Mouse (Mus musculus) hindbrain, embryonic 11.5 days (tissue): ENCODE results near the gene Jmjd1c. TPM values are rescaled to one million over a fixed set of nuclear protein-coding genes. Genes with fewer than 3 reads are reported as not detected.

ENCODE experiments used
- ATAC-seq: fragments of 200-750 bp; cut with Nextera tagmentation; 2 replicates; pipeline ENCODE4 v1.8.0; 2017; ENCODE audit warnings: mild to moderate bottlenecking, moderate TSS enrichment, moderate library complexity; ENCODE audit not compliant: low FRiP score
- DNase-seq: peaks from one replicate; pipeline ENCODE4 v3.0.0-alpha.2; 2015; ENCODE audit warnings: low spot score
- H3K27ac ChIP-seq: fragments of 300-500 bp; sonication (generic); 2 replicates; pipeline ENCODE4 v1.5.1; 2014; ENCODE audit warnings: mild to moderate bottlenecking, low read depth, low read length
- H3K27me3 ChIP-seq: fragments of 300-500 bp; sonication (generic); 2 replicates; pipeline ENCODE4 v1.6.1; 2014; ENCODE audit warnings: mild to moderate bottlenecking, low read length, moderate library complexity, mixed read lengths; ENCODE audit not compliant: control insufficient read depth, insufficient read depth
- H3K36me3 ChIP-seq: fragments of 300-500 bp; sonication (generic); 2 replicates; pipeline ENCODE4 v1.6.1; 2014; ENCODE audit warnings: mild to moderate bottlenecking, low read length, moderate library complexity, mixed read lengths; ENCODE audit not compliant: control insufficient read depth, insufficient read depth
- H3K4me1 ChIP-seq: fragments of 300-500 bp; sonication (generic); replicated peaks from 2 replicates; pipeline ENCODE4 v1.6.1; 2014; ENCODE audit warnings: low read length, mixed read lengths; ENCODE audit not compliant: control insufficient read depth, insufficient read depth
- H3K4me2 ChIP-seq: fragments of 300-500 bp; sonication (generic); replicated peaks from 2 replicates; pipeline ENCODE4 v1.6.1; 2014; ENCODE audit warnings: mild to moderate bottlenecking, low read depth, low read length
- H3K4me3 ChIP-seq: fragments of 300-500 bp; sonication (generic); 2 replicates; pipeline ENCODE4 v1.5.1; 2014; ENCODE audit warnings: low read depth, low read length
- H3K9ac ChIP-seq: fragments of 300-500 bp; sonication (generic); 2 replicates; pipeline ENCODE4 v1.6.1; 2014; ENCODE audit warnings: low read depth, low read length
- H3K9me3 ChIP-seq: fragments of 300-500 bp; sonication (generic); 2 replicates; pipeline ENCODE4 v1.6.1; 2016; ENCODE audit warnings: low read length; ENCODE audit not compliant: control insufficient read depth
- WGBS: fragments of 180-500 bp; shearing (Covaris S2); extraction: QIAGEN DNeasy Blood & Tissue Kit; methylation state at CpG from one replicate; pipeline ENCODE4 v1.1.7; 2014; 5-methylcytosine and 5-hydroxymethylcytosine counted together
- polyA plus RNA-seq: library from polyadenylated mRNA; unstranded; fragments of >200 nt; fragmentation: Nextera tagmentation; extraction: Ambion mirVana; gene quantifications from 2 replicates; pipeline ENCODE4 v1.2.1, GENCODE M21; 2014

The Jmjd1c gene
- polyA plus RNA-seq, 1 experiment from 2014 or later = 63.8 TPM

DNA sequence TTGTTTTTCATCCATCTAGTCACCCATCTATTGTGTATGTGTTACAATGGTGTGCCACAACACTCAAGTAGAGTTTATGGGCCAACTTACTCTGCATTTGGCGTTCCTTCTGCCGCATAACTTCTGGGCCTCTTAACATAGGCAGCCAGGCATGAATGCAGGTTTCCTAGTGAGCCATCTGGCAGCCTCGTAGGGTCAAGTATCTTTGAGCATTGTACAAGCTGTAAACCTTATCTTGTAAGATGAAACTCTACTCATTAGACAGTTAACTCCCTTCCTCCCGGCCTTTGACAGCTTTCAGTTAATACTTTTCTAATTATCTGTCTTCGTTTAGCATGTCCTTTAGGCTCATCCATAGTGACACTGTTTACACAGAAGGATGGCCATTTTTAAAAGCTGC is 125.4 kb downstream of the Jmjd1c start:
- H3K4me2 ChIP-seq = no peak overlapping the region
- no peak overlapping the region for H3K4me3 ChIP-seq
- H3K36me3 ChIP-seq = 0 out of 2 replicates have a peak, but pooled peaks cover 3% of the 10 kb centered on the region
- no peak overlapping the region for H3K27ac ChIP-seq
- ATAC-seq (no peak), DNase-seq (no peak)
- WGBS = 69% methylated on average over 5 of the region's 5 CpGs
- no peaks in the 10 kb centered on the region for H3K9me3 ChIP-seq
- H3K9ac ChIP-seq = no peak overlapping the region
- no peaks in the 10 kb centered on the region for H3K4me1 ChIP-seq
- H3K27me3 ChIP-seq = no peaks in the 10 kb centered on the region

DNA sequence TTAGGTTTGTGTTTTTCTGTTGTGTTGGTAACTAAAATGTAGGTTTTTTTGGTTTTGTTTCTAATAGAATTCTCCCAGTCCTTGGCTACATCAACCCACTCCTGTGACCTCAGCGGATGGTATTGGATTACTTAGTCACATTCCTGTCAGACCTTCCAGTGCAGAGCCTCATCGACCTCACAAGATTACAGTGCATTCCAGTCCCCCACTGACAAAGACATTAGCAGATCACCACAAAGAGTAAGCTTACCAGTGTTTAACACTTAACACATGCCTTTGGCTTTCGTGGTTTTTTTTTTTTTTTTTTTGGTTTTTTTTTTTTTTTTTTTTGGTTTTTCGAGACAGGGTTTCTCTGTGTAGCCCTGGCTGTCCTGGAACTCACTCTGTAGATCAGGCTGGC is 128.0 kb downstream of the Jmjd1c start:
- Histone ChIP-seq H3K27ac (no peak overlapping the region), H3K4me1 (no peaks in the 10 kb centered on the region), H3K36me3 (0 out of 2 replicates have a peak, but pooled peaks cover 3% of the 10 kb centered on the region), H3K4me3 (no peak overlapping the region), H3K4me2 (no peak overlapping the region), H3K27me3 (no peaks in the 10 kb centered on the region), H3K9me3 (no peaks in the 10 kb centered on the region), H3K9ac (no peak overlapping the region)
- DNase-seq (no peak), ATAC-seq (no peak)
- 77% methylated on average over 3 of the region's 4 CpGs for WGBS

DNA sequence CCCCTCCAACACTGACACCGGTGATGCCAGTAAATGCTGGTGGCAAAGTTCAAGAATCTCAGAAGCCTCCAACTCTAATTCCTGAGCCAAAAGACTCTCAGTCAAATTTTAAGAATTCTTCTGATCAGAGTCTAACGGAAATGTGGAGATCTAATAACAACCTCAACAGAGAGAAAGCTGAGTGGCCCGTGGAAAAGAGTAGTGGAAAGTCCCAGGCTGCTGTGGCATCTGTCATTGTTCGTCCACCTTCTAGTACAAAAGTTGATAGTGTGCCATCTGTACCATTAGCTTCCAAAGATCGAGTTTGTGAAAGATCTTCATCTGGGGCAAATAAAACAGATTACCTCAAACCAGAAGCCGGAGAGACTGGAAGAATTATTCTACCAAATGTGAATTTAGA is 129.6 kb downstream of the Jmjd1c start:
- Histone ChIP-seq H3K4me1 (no peaks in the 10 kb centered on the region), H3K4me3 (no peak overlapping the region), H3K27ac (no peak overlapping the region), H3K9me3 (no peaks in the 10 kb centered on the region), H3K4me2 (no peak overlapping the region), H3K27me3 (no peaks in the 10 kb centered on the region), H3K36me3 (no peaks in the 10 kb centered on the region), H3K9ac (no peak overlapping the region)
- ATAC-seq = no peak
- 92% methylated on average over 6 of the region's 6 CpGs for WGBS
- DNase-seq = no peak

DNA sequence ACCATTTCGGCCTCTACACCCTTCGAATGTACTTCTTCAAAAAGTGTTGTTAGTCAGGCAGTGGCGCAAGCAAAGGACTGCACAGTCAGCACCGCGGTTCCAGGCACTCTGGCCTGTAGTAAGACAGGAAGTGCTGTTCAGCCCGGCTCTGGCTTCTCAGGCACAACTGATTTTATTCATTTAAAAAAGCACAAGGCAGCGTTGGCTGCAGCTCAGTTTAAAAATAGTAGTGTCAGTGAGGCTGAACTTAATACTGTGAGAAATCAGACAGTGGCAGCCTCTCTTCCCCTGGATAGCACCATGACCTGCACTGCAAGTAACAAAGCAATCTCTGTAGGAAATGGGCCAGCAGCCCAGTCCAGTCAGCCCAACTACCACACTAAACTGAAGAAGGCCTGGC is 130.2 kb downstream of the Jmjd1c start:
- Histone ChIP-seq H3K27ac (no peak overlapping the region), H3K9me3 (no peaks in the 10 kb centered on the region), H3K4me3 (no peak overlapping the region), H3K4me1 (no peaks in the 10 kb centered on the region), H3K4me2 (no peak overlapping the region), H3K27me3 (no peaks in the 10 kb centered on the region), H3K9ac (no peak overlapping the region), H3K36me3 (no peaks in the 10 kb centered on the region)
- no peak for ATAC-seq
- WGBS = 94% methylated on average over 7 of the region's 7 CpGs
- no peak for DNase-seq

DNA sequence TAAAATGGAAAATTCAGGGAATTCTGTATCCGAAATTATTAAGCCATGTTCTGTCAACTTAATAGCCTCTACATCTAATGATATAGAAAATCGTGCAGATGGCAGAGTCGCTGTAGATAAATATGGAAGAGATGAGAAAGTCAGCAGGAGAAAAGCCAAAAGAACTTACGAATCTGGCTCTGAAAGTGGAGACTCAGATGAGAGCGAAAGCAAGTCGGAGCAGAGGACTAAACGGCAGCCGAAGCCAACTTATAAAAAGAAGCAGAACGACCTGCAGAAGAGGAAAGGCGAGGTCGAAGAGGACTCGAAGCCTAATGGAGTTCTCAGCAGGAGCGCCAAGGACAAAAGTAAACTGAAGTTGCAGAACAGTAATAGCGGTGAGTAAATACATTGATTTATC is 130.6 kb downstream of the Jmjd1c start:
- H3K27me3 ChIP-seq = no peaks in the 10 kb centered on the region
- ATAC-seq (no peak), DNase-seq (no peak)
- H3K36me3 ChIP-seq = no peaks in the 10 kb centered on the region
- 94% methylated on average over 14 of the region's 14 CpGs for WGBS
- H3K9me3 ChIP-seq = no peaks in the 10 kb centered on the region
- no peak overlapping the region for H3K4me3 ChIP-seq
- no peak overlapping the region for H3K9ac ChIP-seq
- H3K27ac ChIP-seq = no peak overlapping the region
- H3K4me2 ChIP-seq = no peak overlapping the region
- no peaks in the 10 kb centered on the region for H3K4me1 ChIP-seq

DNA sequence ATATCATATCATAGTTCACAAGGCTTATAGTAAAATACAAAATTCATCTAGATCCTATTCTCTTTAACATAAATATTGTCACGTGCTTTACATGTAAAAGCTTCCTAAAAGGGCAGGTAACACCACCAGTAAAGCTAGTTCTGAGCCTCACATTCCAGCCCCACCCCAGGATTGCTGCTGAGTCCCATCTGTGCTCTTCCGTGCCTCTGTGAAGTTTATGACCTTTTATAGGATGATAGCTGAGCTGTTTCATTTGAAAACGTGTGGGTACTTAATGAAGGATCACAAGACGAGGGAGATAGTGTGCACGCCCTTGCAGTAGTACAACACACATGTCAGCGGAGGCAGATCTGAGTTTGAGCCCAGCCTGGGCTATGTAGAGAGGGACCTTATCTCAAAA is 134.5 kb downstream of the Jmjd1c start:
- H3K9ac ChIP-seq = no peak overlapping the region
- DNase-seq = no peak
- no peak overlapping the region for H3K4me2 ChIP-seq
- H3K36me3 ChIP-seq = 0 out of 2 replicates have a peak, but pooled peaks cover 2% of the 10 kb centered on the region
- H3K27ac ChIP-seq = no peak overlapping the region
- H3K27me3 ChIP-seq = no peaks in the 10 kb centered on the region
- H3K9me3 ChIP-seq = no peaks in the 10 kb centered on the region
- 85% methylated on average over 6 of the region's 6 CpGs for WGBS
- H3K4me1 ChIP-seq = no peaks in the 10 kb centered on the region
- no peak for ATAC-seq
- no peak overlapping the region for H3K4me3 ChIP-seq

DNA sequence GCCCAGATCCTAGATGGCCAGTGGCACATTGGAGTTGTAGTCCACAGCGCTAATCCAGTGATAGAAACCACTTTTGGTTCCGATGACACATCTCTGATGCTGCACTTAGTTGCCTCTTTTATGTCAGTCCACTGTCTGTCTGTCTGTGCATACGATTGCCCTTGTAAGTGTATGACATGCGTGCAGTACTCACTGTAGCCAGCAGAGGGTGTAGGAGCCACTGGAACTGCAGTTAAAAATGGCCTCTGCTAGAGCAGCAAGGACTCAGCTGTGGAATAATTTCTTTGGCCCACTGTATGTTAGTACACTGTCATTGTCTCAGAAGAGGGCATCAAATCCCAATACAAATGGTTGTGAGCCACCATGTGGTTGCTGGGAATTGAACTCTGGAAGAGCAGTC is 151.2 kb downstream of the Jmjd1c start:
- H3K27ac ChIP-seq = no peak overlapping the region
- ATAC-seq = no peak
- H3K4me1 ChIP-seq = no peaks in the 10 kb centered on the region
- no peak overlapping the region for H3K9ac ChIP-seq
- DNase-seq = peak; percentile 65
- H3K9me3 ChIP-seq = no peaks in the 10 kb centered on the region
- no peaks in the 10 kb centered on the region for H3K27me3 ChIP-seq
- no peak overlapping the region for H3K4me3 ChIP-seq
- H3K36me3 ChIP-seq = peaks cover 9% of the 10 kb centered on the region; the same call in 1 of the 2 replicates
- 95% methylated on average over 4 of the region's 4 CpGs for WGBS
- no peak overlapping the region for H3K4me2 ChIP-seq

DNA sequence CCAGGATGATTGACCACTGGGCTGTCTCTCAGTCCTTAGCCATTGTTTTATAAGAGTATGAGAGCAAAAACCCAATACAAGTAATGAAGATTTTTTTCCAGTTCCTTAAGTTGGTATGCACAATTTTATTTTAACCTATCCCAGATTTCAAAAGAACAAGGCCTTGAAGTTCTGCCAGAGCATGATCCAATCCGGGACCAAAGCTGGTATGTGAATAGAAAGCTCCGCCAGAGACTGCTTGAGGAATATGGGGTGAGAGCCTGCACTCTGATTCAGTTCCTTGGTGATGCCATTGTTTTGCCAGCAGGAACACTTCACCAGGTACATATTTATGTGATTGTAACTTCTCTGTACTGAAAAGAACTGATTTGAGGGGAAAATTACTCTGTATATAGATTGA is 153.6 kb downstream of the Jmjd1c start:
- Histone ChIP-seq H3K9ac (no peak overlapping the region), H3K36me3 (peaks cover 3% of the 10 kb centered on the region; the same call in 1 of the 2 replicates), H3K27me3 (no peaks in the 10 kb centered on the region), H3K4me2 (no peak overlapping the region), H3K4me3 (no peak overlapping the region), H3K9me3 (no peaks in the 10 kb centered on the region), H3K27ac (no peak overlapping the region), H3K4me1 (no peaks in the 10 kb centered on the region)
- DNase-seq (no peak), ATAC-seq (no peak)
- 97% methylated on average over 2 of the region's 2 CpGs for WGBS

DNA sequence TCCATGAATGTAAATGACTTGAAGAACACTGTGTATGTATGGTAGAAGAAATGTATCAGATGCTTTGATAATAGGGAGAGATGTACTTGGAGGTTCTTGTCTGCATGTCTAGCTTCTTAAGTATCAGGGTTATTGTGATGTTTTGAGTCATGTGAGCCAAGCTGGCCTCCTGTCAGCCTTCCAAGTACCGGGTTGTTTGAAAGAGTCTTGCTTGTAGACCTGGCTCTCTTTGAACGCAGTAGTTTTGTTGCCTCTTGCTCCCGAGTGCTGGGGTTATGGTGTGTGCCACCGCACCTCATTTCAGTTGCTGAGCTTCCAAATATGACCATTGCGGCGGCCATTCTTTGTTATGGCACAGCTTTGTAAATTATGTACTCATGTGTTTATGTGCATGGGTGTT is 154.9 kb downstream of the Jmjd1c start:
- H3K9ac ChIP-seq = no peak overlapping the region
- peaks cover 3% of the 10 kb centered on the region; the same call in 1 of the 2 replicates for H3K36me3 ChIP-seq
- 95% methylated on average over 6 of the region's 6 CpGs for WGBS
- no peak overlapping the region for H3K27ac ChIP-seq
- H3K27me3 ChIP-seq = no peaks in the 10 kb centered on the region
- H3K4me2 ChIP-seq = no peak overlapping the region
- DNase-seq = no peak
- H3K4me3 ChIP-seq = no peak overlapping the region
- H3K9me3 ChIP-seq = no peaks in the 10 kb centered on the region
- H3K4me1 ChIP-seq = no peaks in the 10 kb centered on the region
- ATAC-seq = no peak
